Mouse (Mus musculus): ENCODE results near the gene Hist1h2ao. TPM values are rescaled to one million over a fixed set of nuclear protein-coding genes. Genes with fewer than 3 reads are reported as not detected.

Gene Hist1h2ao
- 1 to 10 TPM in 1 of 2 experiments, under 1 TPM in 1; 0.84 to 2.2 TPM for polyA plus RNA-seq (2012; fragmentation: generic; extraction: Trizol)

GRCm38 (mm10) chr13:21810073-21810472 is at the start of gene Hist1h2ao, which contains the start of gene Hist1h2bq:
Hist1h2ao (plus strand) TSS chr13:21810465.
Hist1h2bq (minus strand) TSS chr13:21810197.

GRCm38 (mm10) chr13:21779767-21780731 is 30.2 kb upstream of the Hist1h2ao start, which contains the start of gene Hist1h1b:
Hist1h1b (minus strand) TSS chr13:21780625.

DNA sequence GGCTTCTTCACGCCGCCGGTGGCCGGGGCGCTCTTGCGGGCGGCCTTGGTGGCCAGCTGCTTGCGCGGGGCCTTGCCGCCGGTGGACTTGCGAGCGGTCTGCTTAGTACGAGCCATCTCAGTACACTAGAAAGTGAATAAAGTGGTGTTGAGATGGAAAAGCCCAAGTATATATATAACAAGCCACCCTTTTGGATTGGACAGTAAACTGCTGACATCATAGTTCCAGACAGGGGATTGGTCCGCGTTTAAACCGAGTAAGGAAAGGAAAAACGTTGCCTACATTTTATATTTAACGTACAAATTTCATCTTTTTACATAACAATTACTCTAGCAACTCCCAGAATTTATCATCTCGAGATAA is 27.0 kb upstream of the Hist1h2ao start, which contains the start of gene Hist1h3i:
Gene Hist1h3i (minus strand): TSS at position 116 of the 363 bp plus-strand sequence.

DNA sequence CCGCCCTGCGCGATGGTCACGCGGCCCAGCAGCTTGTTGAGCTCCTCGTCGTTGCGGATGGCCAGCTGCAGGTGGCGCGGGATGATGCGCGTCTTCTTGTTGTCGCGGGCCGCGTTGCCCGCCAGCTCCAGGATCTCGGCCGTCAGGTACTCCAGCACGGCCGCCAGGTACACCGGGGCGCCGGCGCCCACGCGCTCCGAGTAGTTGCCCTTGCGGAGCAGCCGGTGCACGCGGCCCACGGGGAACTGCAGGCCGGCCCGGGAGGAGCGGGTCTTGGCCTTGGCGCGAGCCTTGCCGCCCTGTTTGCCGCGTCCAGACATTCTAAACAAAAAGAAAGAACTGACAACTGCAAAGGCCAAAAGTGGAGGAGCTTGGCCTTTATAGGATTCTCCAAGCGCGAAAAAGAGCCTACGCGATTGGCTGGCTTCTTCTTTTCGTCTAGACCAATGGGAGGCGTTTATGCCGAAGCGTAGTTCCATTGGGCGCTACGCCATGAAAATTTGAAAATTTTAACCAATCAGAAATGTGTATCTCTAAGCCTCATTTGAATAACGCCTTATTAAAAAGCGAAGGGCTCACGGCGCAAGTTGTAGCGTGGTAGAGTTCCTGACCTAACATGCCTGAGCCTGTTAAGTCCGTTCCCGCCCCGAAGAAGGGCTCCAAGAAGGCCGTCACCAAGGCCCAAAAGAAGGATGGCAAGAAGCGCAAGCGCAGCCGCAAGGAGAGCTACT is 23.2 kb upstream of the Hist1h2ao start, which contains the start of the genes Hist1h2an and Hist1h2bp:
Gene Hist1h2an (minus strand): TSS at position 320 of the 731 bp plus-strand sequence.
Gene Hist1h2bp (plus strand): TSS at position 563 of the 731 bp plus-strand sequence.

GRCm38 (mm10) chr13:21811539-21811938 is 1.3 kb downstream of the Hist1h2ao start, which contains the start of gene Hist1h4m:
Hist1h4m (plus strand) TSS chr13:21811746.

DNA sequence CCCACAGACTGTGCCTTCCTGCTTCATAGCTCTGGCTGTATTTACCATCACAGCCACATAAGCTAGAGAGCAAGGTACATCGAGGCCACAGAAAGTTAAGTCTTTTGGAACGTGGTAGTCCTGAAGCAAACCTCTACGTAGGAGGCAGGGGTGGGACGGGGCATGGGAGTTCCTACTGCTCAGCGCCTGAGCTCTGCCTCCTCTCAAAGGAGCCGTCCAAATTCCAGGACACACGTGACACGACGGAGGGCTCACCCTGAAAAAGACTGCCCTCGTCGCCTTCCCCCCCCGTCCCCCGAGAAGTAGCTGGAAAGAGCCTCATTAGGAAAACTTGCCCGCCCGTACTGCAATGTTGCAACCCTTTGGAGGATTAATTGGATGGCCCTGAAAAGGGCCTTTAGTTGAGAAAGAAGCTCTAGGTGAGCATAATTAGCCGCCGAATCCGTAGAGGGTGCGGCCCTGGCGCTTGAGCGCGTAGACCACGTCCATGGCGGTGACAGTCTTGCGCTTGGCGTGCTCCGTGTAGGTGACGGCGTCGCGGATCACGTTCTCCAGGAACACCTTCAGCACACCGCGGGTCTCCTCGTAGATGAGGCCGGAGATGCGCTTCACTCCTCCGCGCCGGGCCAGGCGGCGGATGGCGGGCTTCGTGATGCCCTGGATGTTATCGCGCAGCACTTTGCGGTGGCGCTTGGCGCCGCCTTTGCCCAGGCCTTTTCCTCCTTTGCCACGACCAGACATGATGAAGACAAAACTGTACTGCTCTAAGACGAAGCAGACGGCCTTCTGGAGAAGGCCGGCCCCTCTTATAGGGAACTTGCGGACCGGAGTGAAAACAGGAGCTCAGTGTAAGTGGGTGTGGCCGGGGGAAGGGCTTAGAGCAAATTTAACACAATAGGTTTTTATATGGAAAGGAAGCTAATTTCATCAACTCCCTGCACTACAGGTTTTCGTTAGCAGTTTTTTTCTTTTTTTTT is 21.4 kb downstream of the Hist1h2ao start, which contains the start of gene Hist1h4n:
Gene Hist1h4n (minus strand): TSS at position 779 of the 977 bp plus-strand sequence.

DNA sequence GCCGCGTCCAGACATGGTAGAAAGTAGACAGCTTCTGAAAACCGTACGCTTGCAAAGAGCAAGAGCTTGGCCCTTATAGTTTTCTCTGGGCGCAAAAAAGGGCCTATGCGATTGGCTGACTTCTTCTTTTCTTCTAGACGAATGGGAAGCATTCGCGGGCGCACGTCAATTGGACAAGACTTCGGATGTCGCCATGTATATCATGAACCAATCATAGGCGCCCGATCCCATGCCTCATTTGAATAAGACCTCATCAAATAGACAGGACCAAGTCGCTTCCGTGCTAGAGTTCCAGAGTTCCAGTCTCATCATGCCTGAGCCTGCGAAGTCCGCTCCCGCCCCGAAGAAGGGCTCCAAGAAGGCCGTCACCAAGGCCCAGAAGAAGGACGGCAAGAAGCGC is 23.2 kb downstream of the Hist1h2ao start, which contains the start of the genes Hist1h2ap and Hist1h2br:
Gene Hist1h2ap (minus strand): TSS at position 47 of the 400 bp plus-strand sequence.
Gene Hist1h2br (plus strand): TSS at position 283 of the 400 bp plus-strand sequence.

Other genes with a start within 250 kb of the Hist1h2ao start
- gene Olfr1364, start 228.7 kb upstream of the Hist1h2ao start, polyA plus RNA-seq (2012; fragmentation: generic; extraction: Trizol): not detected
- not detected for gene Olfr1362, start 196.4 kb upstream of the Hist1h2ao start, polyA plus RNA-seq (2012; fragmentation: generic; extraction: Trizol)
- gene Olfr11, start 167.9 kb upstream of the Hist1h2ao start, polyA plus RNA-seq (2012; fragmentation: generic; extraction: Trizol): under 1 TPM in 1 of 2 experiments, not detected in 1; 0.02 TPM
- gene Olfr1361, start 147.1 kb upstream of the Hist1h2ao start, polyA plus RNA-seq (2012; fragmentation: generic; extraction: Trizol): not detected
- not detected for gene Olfr1360, start 133.1 kb upstream of the Hist1h2ao start, polyA plus RNA-seq (2012; fragmentation: generic; extraction: Trizol)
- gene Olfr1359, start 112.4 kb upstream of the Hist1h2ao start, polyA plus RNA-seq (2012; fragmentation: generic; extraction: Trizol): not detected
- 10 to 100 TPM in 1 of 2 experiments, 1 to 10 TPM in 1; 3.1 to 18.5 TPM for gene Hist1h2bl, start 94.3 kb upstream of the Hist1h2ao start, polyA plus RNA-seq (2012; fragmentation: generic; extraction: Trizol)
- 10 to 100 TPM; 16.9 to 23.6 TPM for gene Hist1h2ai, start 94.0 kb upstream of the Hist1h2ao start, polyA plus RNA-seq (2012; fragmentation: generic; extraction: Trizol)
- 10 to 100 TPM; 14.5 to 88.7 TPM for gene Hist1h3h, start 92.8 kb upstream of the Hist1h2ao start, polyA plus RNA-seq (2012; fragmentation: generic; extraction: Trizol)
- 10 to 100 TPM in 1 of 2 experiments, 1 to 10 TPM in 1; 2.2 to 12.6 TPM for gene Hist1h2bm, start 88.4 kb upstream of the Hist1h2ao start, polyA plus RNA-seq (2012; fragmentation: generic; extraction: Trizol)
- gene Hist1h4j, start 75.4 kb upstream of the Hist1h2ao start, polyA plus RNA-seq (2012; fragmentation: generic; extraction: Trizol): 1 to 10 TPM; 4.2 to 5.5 TPM
- 10 to 100 TPM in 1 of 2 experiments, 1 to 10 TPM in 1; 7.8 to 28.2 TPM for gene Hist1h4k, start 60.0 kb upstream of the Hist1h2ao start, polyA plus RNA-seq (2012; fragmentation: generic; extraction: Trizol)
- gene Hist1h2ak, start 56.6 kb upstream of the Hist1h2ao start, polyA plus RNA-seq (2012; fragmentation: generic; extraction: Trizol): 10 to 100 TPM in 1 of 2 experiments, 1 to 10 TPM in 1; 2.8 to 17.3 TPM
- gene Hist1h2bn, start 56.3 kb upstream of the Hist1h2ao start, polyA plus RNA-seq (2012; fragmentation: generic; extraction: Trizol): 1 to 10 TPM; 2.0 to 7.9 TPM
- 1 to 10 TPM; 1.6 to 7.5 TPM for gene Hist1h1b, start 29.8 kb upstream of the Hist1h2ao start, polyA plus RNA-seq (2012; fragmentation: generic; extraction: Trizol)
- 10 to 100 TPM; 13.1 to 37.5 TPM for gene Hist1h3i, start 27.1 kb upstream of the Hist1h2ao start, polyA plus RNA-seq (2012; fragmentation: generic; extraction: Trizol)
- gene Hist1h2an, start 23.2 kb upstream of the Hist1h2ao start, polyA plus RNA-seq (2012; fragmentation: generic; extraction: Trizol): 10 to 100 TPM; 13.8 to 30.2 TPM
- 10 to 100 TPM in 1 of 2 experiments, 1 to 10 TPM in 1; 1.7 to 17.1 TPM for gene Hist1h2bp, start 23.0 kb upstream of the Hist1h2ao start, polyA plus RNA-seq (2012; fragmentation: generic; extraction: Trizol)
- 10 to 100 TPM; 10.6 to 41.1 TPM for gene Hist1h2bq, start 268 bp upstream of the Hist1h2ao start, polyA plus RNA-seq (2012; fragmentation: generic; extraction: Trizol)
- gene Hist1h4m, start 1.3 kb downstream of the Hist1h2ao start, polyA plus RNA-seq (2012; fragmentation: generic; extraction: Trizol): 1 to 10 TPM in 1 of 2 experiments, not detected in 1; 2.9 TPM
- 10 to 100 TPM; 21.2 to 62.8 TPM for gene Hist1h4n, start 21.7 kb downstream of the Hist1h2ao start, polyA plus RNA-seq (2012; fragmentation: generic; extraction: Trizol)
- 1,000 to 10,000 TPM in 1 of 2 experiments, 100 to 1,000 TPM in 1; 1,000 to 8,126 TPM for gene Hist1h2ap, start 23.0 kb downstream of the Hist1h2ao start, polyA plus RNA-seq (2012; fragmentation: generic; extraction: Trizol)
- 10 to 100 TPM in 1 of 2 experiments, 1 to 10 TPM in 1; 8.9 to 41.0 TPM for gene Hist1h2br, start 23.3 kb downstream of the Hist1h2ao start, polyA plus RNA-seq (2012; fragmentation: generic; extraction: Trizol)
- 1 to 10 TPM in 1 of 2 experiments, under 1 TPM in 1; 0.04 to 2.1 TPM for gene Zfp184, start 134.6 kb downstream of the Hist1h2ao start, polyA plus RNA-seq (2012; fragmentation: generic; extraction: Trizol)
- not detected for gene Pom121l2, start 170.7 kb downstream of the Hist1h2ao start, polyA plus RNA-seq (2012; fragmentation: generic; extraction: Trizol)
- 1 to 10 TPM; 1.1 to 3.2 TPM for gene Prss16, start 199.3 kb downstream of the Hist1h2ao start, polyA plus RNA-seq (2012; fragmentation: generic; extraction: Trizol)
- 10 to 100 TPM in 1 of 2 experiments, 1 to 10 TPM in 1; 5.3 to 10.8 TPM for gene Hist1h2ah, start 225.1 kb downstream of the Hist1h2ao start, polyA plus RNA-seq (2012; fragmentation: generic; extraction: Trizol)
- gene Hist1h2bk, start 225.4 kb downstream of the Hist1h2ao start, polyA plus RNA-seq (2012; fragmentation: generic; extraction: Trizol): 10 to 100 TPM; 10.6 to 56.7 TPM
- gene Hist1h4i, start 230.9 kb downstream of the Hist1h2ao start, polyA plus RNA-seq (2012; fragmentation: generic; extraction: Trizol): 10 to 100 TPM; 16.9 to 37.5 TPM
- 10 to 100 TPM; 16.6 to 26.8 TPM for gene Hist1h2ag, start 232.5 kb downstream of the Hist1h2ao start, polyA plus RNA-seq (2012; fragmentation: generic; extraction: Trizol)
- 10 to 100 TPM in 1 of 2 experiments, 1 to 10 TPM in 1; 5.0 to 50.5 TPM for gene Hist1h2bj, start 232.7 kb downstream of the Hist1h2ao start, polyA plus RNA-seq (2012; fragmentation: generic; extraction: Trizol)